Mouse (Mus musculus) lung, postnatal 25 days (tissue): Measurements from ENCODE around the gene Map3k14.
"Not testable (repeated sequence)": the region's sequence is repeated elsewhere in the genome, so short reads cannot be mapped to it uniquely, and the experiment has no call there.

Experiments used
- DNase-seq: peaks from one replicate; pipeline ENCODE4 v3.0.0; 2022; ENCODE audit warnings: low spot score

Gene Map3k14

DNA sequence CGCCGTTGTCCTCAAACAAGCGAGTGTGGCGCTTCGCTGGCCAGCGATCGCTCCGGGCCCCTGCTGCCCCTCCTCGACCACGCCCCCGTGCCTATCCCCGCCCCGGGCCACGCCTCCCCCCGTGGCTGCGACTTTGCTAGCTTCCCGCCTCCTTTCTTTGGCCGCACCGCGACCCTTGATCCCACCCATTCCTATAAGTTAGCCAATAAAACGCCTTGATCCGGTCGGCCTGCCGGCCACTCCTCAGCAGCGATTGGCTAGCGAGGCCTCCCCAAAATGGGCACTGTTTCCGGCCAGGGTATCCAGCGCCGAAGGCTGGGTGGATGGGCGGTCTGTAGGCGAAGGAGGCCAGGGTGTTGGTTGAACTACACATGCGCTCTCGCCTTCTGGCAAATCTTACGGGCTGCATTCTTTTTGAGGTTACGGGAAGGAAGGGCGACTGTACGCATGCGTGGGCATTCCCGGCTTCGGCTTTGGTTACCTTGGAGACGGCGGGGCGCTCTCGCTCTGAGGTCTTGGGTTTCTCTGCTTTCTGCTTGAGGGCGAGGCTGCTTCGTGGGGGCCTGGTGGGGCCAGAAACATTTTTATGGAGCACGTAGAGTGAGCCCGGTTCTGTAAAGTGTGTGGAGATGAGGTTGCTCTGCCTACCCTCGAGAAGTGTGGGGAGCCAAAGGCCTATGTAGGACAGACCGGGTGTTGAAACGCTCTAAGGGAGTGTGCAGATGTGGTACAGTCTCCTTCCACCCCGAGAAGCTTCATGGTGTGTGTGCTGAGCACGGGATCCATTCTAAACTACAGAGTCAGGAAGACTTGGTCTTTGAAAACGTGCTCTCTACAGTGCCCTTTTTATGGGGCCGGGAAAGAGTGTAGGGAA is at the start of gene Map3k14:
Gene Map3k14 (minus strand): TSS at position 127 of the 874 bp plus-strand sequence.
- DNase-seq = peak; percentile 100

DNA sequence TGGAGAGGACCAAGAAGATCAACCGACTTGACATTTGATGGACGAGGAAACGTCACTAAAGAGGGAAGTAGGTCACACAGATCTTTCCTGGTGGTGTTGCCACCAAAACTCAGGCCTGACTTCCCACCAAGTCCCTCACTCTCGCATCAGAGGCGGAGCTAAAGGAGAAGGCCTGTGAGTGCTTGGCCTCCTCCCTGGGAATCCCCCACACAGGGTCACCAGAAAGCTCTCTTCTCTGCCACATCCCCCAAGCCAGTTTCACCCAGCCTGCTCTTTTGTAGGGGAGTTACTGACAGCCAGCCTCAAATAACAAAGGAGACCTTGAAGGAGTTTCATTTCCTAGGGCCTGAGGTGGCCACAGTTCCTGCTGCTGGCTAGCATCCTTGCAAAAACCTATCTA is 48.1 kb upstream of the Map3k14 start:
- DNase-seq = no peak

- no peak for DNase-seq
These were observed 47.6 kb upstream of the Map3k14 start for GRCm38 (mm10) chr11:103314736-103315374.

DNA sequence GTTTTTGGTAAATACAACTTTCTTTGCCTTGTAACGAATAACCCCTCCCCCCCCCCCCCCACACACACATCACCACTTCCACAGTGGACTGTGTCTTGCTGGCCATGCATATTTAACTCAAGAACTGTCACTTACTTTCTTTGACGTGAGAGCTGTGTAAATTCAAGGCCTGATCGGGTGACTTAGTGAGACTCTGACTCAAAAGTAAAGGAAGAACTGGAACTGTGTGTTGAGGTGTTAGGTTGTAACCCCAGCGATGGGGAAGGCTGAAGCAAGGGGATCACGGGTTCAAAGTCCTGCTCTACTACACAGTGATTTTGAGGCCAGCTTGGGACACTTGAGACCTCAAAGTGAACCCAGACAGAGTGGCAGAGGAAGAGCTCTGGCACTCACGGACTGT is 46.3 kb upstream of the Map3k14 start:
- no peak for DNase-seq

DNA sequence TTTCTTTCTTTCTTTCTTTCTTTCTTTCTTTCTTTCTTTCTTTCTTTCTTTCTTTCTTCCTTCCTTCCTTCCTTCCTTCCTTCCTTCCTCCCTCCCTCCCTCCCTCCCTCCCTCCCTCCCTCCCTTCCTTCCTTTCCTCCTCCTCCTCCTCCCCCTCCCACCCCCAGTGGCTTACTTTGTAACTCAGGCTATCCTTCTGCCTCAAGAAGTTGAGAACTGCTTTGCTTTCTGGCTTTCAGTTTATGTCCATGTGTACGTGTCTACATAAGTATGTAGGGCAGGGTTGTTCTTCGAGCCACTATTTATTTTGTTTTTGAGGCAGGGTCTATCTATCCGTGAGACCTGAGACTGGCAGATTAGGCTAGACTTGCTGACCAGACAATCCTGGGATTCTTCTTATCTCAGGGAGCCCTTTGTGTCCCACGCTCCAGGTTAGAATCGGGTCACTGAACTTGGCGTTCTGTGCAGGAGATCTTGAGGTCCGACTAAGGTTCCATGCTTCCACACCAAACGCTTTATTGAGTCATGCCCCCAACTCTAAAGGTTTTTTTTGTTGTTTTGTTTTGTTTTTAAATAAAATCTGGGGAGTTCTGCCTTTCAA is 45.5 kb upstream of the Map3k14 start:
- no peak for DNase-seq

DNA sequence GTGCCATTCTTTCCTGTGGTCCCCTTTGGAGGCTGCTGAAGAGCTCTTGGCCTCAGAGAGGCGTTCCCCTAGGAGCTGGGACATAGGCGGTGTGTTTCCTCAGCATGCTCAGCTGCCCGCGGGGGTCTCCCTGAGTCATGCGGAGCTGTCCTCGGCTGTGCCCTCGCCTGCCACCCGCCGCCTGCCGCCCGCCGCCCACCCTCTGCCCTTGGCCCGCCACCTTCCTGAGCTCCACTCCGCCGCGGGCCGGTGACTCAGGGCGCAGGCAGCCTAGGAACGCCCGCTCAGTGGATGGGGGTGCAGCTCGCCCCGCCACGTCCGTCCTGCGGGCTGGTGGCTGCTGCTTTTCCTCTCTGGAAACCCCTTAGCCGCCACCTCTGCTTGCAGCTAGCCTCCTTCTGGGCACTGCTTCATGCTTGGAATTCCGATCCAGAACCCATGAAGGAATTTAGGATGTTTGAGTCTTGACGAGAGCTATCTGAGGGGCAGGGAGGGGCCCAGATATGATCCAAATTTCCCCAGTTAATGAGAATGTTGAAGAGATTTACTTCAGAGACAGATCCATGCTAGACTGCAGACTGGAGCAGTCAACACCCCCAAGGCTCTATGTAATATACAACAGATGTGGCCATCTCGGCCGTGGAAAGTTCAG is 44.8 kb upstream of the Map3k14 start:
- DNase-seq = peak; percentile 66

- DNase-seq = no peak
These were observed 42.8 kb upstream of the Map3k14 start for GRCm38 (mm10) chr11:103309956-103310574.

- DNase-seq = peak; percentile 60
These were observed 40.6 kb upstream of the Map3k14 start for GRCm38 (mm10) chr11:103307910-103308309.

DNA sequence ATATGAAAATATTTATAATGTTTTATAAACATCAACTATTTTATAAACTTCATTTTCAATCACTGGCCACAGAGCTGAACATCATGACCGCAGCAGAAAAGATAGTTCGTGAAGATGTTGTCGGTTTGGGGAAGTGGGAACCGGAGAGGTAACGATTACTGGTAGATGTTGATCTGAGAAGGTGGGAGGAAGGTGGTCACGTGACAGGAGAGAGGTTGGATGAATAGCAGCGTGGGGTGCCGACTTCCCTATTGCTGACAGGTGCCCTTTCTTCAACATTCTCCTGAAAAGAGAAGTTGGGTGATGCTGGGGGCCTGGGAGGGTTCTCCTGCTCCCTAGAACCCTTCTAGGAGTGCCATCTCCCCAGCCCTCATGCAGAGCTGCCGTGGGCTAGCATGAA is 37.3 kb upstream of the Map3k14 start:
- DNase-seq = no peak

- DNase-seq = no peak
These were observed 27.5 kb upstream of the Map3k14 start for GRCm38 (mm10) chr11:103294772-103295171.

DNA sequence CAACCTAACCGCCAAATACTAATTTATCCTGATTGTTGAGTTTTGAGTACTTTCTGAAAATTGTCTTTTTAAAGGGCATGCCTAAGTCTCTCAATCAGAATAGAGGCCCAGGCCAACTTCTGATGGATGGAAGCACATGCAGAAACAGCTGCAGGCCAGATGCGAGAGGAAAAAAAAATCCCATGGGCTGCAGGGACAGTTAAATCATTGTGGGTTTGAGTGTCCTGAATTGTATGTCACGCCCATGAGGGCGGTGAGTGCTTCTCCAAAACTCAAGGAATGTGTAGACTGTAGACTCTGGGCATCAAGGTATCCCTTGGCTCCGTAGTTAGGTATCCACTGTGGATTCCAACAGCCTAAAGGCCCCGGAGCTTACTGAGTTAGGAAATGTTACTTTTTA is 26.8 kb upstream of the Map3k14 start:
- no peak for DNase-seq

- DNase-seq = no peak
These were observed 25.6 kb upstream of the Map3k14 start for GRCm38 (mm10) chr11:103292890-103293287.

- peak; percentile 59 for DNase-seq
These were observed 25.0 kb upstream of the Map3k14 start for GRCm38 (mm10) chr11:103292152-103292889.

DNA sequence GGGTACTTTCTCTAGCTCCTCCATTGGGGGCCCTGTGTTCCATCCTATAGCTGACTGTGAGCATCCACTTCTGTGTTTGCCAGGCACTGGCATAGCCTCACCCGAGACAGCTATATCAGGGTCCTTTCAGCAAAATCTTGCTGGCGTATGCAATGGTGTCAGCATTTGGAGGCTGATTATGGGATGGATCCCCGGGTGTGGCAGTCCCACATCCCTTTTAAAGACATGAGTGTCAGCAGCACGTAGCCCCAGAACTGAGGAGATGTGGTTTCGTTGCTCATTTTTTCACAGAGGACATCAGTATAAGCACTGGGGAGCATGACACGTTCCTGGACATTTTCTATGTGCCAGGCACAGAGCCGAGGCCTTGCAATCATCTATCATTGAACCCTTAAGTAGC is 23.6 kb upstream of the Map3k14 start:
- not testable (repeated sequence) for DNase-seq

GRCm38 (mm10) chr11:103288291-103288963 is 21.2 kb upstream of the Map3k14 start:
- DNase-seq = no peak

GRCm38 (mm10) chr11:103286910-103287309 is 19.6 kb upstream of the Map3k14 start:
- no peak for DNase-seq

DNA sequence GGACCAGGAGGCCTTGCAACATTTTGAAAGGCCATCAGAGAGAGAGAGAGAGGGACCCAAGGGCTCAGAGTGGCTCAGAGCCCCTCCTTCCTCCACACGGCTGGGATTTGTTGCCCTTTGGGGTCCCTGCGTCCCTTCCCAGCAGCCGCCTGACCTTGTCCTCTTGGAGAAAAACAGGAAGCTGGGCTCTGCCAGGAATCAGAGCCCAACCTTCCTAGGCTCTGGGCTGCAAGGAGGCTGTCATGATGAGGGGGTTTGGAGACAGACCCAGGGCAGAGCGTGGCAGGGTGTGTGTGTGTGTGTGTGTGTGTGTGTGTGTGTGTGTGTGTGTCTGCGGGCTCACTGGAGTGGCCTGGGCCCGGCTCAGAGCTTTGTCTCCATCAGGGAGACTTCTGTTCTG is 18.7 kb upstream of the Map3k14 start:
- DNase-seq = peak; percentile 67

GRCm38 (mm10) chr11:103285276-103285675 is 18.0 kb upstream of the Map3k14 start:
- DNase-seq = no peak

GRCm38 (mm10) chr11:103281784-103282183 is 14.5 kb upstream of the Map3k14 start:
- DNase-seq = no peak

- no peak for DNase-seq
These were observed 9.2 kb upstream of the Map3k14 start for GRCm38 (mm10) chr11:103276450-103276849.

GRCm38 (mm10) chr11:103272888-103273287 is 5.6 kb upstream of the Map3k14 start:
- DNase-seq = no peak
